Mouse (Mus musculus) embryo, embryonic 11.5 days (tissue): ENCODE measurements around the gene Rab3il1.

Experiments used
- DNase-seq: peaks from one replicate; pipeline ENCODE4 v3.0.0-alpha.2; 2012; ENCODE audit warnings: low read depth, low spot score

Rab3il1 gene

GRCm38 (mm10) chr19:10013348-10013747, 11.9 kb downstream of the Rab3il1 start:
- no peak for DNase-seq

GRCm38 (mm10) chr19:10013913-10014312, 12.4 kb downstream of the Rab3il1 start:
- no peak for DNase-seq

- no peak for DNase-seq
Measured at GRCm38 (mm10) chr19:10014824-10015223, 13.4 kb downstream of the Rab3il1 start.

GRCm38 (mm10) chr19:10015442-10015841, 14.0 kb downstream of the Rab3il1 start:
- no peak for DNase-seq

GRCm38 (mm10) chr19:10016151-10016550, 14.7 kb downstream of the Rab3il1 start:
- no peak for DNase-seq

GRCm38 (mm10) chr19:10017637-10018526, 16.4 kb downstream of the Rab3il1 start:
- no peak for DNase-seq

- no peak for DNase-seq
Measured at GRCm38 (mm10) chr19:10018527-10018818, 17.0 kb downstream of the Rab3il1 start.

GRCm38 (mm10) chr19:10019214-10019760, 17.8 kb downstream of the Rab3il1 start:
- DNase-seq = no peak

GRCm38 (mm10) chr19:10021981-10022380, 20.5 kb downstream of the Rab3il1 start:
- DNase-seq = no peak

GRCm38 (mm10) chr19:10022414-10023303, 21.2 kb downstream of the Rab3il1 start:
- no peak for DNase-seq

GRCm38 (mm10) chr19:10023304-10023758, 21.9 kb downstream of the Rab3il1 start:
- DNase-seq = no peak

GRCm38 (mm10) chr19:10025169-10025875, 23.9 kb downstream of the Rab3il1 start:
- no peak for DNase-seq

GRCm38 (mm10) chr19:10029746-10030145, 28.3 kb downstream of the Rab3il1 start:
- DNase-seq = no peak

GRCm38 (mm10) chr19:10033211-10033973, 31.9 kb downstream of the Rab3il1 start:
- DNase-seq = no peak

- no peak for DNase-seq
Measured at GRCm38 (mm10) chr19:10034356-10034755, 32.9 kb downstream of the Rab3il1 start.

- DNase-seq = no peak
Measured at GRCm38 (mm10) chr19:10034785-10035447, 33.4 kb downstream of the Rab3il1 start.

- no peak for DNase-seq
Measured at GRCm38 (mm10) chr19:10037534-10037933, 36.1 kb downstream of the Rab3il1 start.

- DNase-seq = no peak
Measured at GRCm38 (mm10) chr19:10038364-10038763, 36.9 kb downstream of the Rab3il1 start.

- DNase-seq = no peak
Measured at GRCm38 (mm10) chr19:10038910-10039309, 37.4 kb downstream of the Rab3il1 start.

- no peak for DNase-seq
Measured at GRCm38 (mm10) chr19:10039615-10040014, 38.1 kb downstream of the Rab3il1 start.
